Mouse (Mus musculus) mature B cell (primary cell): Measurements from ENCODE around the gene 4930467E23Rik.
"Not testable (repeated sequence)": the region's sequence is repeated elsewhere in the genome, so short reads cannot be mapped to it uniquely, and the experiment has no call there.

Source experiments
- in situ Hi-C: fragments of 300-500 bp; cut with MboI; formaldehyde crosslinking; loops from 2 replicates; pipeline ENCODE4 v1.14.3; 2019

4930467E23Rik gene

GRCm38 (mm10) chr8:19711171-19711860 lies 18.1 kb upstream of the 4930467E23Rik start:
- in situ Hi-C loops: not testable (repeated sequence)

GRCm38 (mm10) chr8:19712227-19712750 lies 17.1 kb upstream of the 4930467E23Rik start:
- in situ Hi-C loops: not testable (repeated sequence)

DNA sequence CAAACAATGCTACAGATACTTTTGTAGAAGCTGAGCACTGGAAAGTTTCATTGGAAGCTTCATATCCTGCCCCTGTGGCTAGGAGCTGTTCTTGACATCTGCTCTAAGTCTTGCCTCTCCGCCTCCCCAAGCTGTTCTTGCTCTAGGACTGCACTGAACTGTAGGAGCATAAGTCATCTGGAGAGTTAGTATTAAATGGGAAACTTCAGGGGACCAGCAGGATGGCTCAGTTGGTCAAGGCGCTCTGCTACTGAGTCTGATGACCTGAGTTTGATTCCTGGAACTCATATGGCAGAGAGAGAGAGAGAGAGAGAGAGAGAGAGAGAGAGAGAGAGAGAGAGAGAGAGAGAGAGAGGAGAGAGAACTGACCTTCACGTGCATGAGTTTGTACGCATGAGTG lies 16.6 kb upstream of the 4930467E23Rik start:
- in situ Hi-C loops: not testable (repeated sequence)

GRCm38 (mm10) chr8:19713232-19713834 lies 16.0 kb upstream of the 4930467E23Rik start:
- in situ Hi-C loops: not testable (repeated sequence)

GRCm38 (mm10) chr8:19714426-19714825 lies 14.9 kb upstream of the 4930467E23Rik start:
- in situ Hi-C loops: not testable (repeated sequence)

DNA sequence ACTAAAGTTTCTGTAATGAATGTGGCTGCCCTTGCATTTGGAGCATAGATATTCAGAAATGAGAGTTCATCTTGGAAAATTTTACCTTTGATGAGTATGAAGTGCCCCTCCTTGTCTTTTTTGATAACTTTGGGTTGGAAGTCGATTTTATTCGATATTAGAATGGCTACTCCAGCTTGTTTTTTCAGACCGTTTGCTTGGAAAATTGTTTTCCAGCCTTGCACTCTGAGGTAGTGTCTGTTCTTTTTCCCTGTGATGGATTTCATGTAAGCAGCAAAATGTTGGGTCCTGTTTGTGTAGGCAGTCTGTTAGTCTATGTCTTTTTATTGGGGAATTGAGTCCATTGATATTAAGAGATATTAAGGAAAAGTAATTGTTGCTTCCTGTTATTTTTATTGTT lies 14.1 kb upstream of the 4930467E23Rik start:
- in situ Hi-C loops: not testable (repeated sequence)

DNA sequence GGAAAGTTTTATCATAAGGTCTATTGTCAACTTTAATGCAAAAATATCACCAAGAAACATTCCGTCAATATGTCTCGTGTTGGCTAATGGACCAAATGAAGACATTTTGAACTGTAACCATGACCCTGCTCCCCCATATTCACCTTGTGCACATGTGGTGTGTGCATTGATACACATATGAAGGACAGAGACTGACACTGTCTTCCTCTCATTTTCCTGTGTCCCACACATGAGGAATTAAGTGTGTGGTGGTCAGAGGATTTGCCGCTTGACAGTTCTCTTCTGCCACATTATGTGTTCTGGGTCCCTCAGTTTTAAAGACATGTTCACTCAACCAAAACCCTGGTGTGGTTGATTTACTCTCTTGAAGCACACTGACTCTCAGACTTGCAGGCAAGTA lies 11.5 kb upstream of the 4930467E23Rik start:
- in situ Hi-C loops: not testable (repeated sequence)

GRCm38 (mm10) chr8:19719513-19719912 lies 9.9 kb upstream of the 4930467E23Rik start:
- in situ Hi-C loops: not testable (repeated sequence)

DNA sequence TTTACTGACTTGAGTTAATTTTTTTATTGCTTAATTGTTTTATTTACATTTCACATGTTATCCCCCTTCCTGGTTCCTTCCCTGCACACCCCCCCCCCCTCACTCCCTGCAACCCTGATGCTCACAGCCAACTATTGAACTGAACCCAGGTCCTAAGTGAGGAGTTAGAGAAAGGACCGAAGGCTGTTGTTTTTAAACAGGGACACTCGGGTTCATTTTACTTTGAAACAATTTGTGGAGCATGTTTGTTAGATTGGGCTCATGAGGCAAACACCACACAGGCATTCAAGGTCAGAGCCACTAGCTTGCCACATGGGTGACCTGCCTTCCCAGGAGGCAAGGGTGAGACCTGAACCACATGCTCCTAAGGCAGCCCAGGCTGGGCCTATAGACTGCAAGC lies 4.5 kb upstream of the 4930467E23Rik start:
- in situ Hi-C loops: not testable (repeated sequence)

DNA sequence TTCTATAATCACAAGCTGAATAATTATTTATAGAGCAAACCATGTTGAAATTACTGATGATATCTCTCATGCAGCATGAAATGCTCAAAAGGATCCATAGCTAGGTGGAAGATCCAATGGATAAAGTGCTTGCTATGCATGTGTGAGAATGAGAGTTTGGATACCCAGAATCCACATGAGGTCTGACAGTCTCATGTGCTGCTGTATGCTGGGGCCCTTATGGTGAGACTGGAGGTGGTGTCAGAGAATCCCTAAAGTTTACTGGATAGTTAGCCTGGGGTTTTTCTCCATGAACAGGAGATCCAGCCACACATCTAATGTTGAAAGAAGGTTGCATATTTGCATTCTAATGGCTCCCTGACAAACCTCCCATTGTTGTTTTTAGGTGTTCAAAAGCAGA lies 22.4 kb downstream of the 4930467E23Rik start:
- in situ Hi-C loops: not testable (repeated sequence)

DNA sequence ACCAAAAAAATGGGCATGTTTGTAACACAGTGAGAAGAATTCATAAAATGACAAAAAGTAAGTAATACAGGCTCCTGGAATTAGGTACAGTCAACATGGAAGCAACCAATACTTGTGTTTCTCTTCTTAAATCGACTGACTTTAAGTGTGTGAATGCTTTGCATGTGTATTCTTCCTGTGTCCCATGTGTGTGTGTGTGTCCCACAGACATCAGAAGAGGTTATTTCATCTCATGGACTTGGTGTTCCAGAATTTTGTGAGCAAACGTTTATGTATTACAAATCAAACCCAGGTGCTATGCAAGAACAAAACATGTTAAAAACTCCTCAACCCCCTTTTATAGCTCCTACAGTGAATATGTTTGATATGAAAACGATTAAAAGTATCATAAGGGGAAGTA lies 24.8 kb downstream of the 4930467E23Rik start:
- in situ Hi-C loops: not testable (repeated sequence)

DNA sequence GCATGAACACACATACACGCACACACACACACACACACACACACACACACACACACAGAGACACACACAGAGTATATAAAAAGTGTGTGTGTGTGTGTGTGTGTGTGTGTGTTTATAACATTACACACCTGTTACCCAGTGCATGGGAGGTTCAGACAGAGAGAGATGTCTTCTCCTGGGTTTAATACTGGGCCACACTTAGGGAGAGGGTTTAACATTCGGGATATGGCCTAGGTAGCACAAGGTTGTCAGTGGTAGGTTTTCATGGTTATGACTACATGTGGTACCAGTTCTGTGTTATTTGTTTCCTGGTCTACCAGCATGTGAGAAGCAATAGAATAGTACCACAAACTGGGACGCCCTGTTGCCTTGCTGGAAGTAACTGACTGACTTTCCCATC lies 25.6 kb downstream of the 4930467E23Rik start:
- in situ Hi-C loops: not testable (repeated sequence)

- in situ Hi-C loops: not testable (repeated sequence)
These were observed 32.3 kb downstream of the 4930467E23Rik start for GRCm38 (mm10) chr8:19761660-19762059.

- in situ Hi-C loops: not testable (repeated sequence)
These were observed 33.6 kb downstream of the 4930467E23Rik start for GRCm38 (mm10) chr8:19762860-19763592.

GRCm38 (mm10) chr8:19765531-19765930 lies 36.2 kb downstream of the 4930467E23Rik start:
- in situ Hi-C loops: not testable (repeated sequence)

GRCm38 (mm10) chr8:19773461-19773860 lies 44.1 kb downstream of the 4930467E23Rik start:
- in situ Hi-C loops: not testable (repeated sequence)

DNA sequence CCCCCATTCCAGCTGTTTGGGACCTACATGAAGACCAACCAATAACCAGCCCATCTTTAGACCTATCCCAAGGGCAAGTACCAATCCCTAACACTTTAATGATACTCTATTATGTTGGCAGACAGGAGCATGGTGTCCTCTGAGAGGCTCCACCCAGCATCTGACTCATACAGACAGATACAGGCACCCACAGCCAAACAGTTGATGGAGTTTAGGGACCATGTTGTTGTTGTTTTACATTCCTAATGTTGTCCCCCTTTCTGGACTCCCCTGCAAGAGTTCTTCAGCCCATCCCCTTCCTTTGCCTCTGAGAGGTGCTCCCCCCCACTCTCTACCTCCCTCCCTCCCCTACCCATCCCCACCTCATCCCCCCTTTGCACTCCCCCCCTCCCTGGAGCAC lies 46.9 kb downstream of the 4930467E23Rik start:
- in situ Hi-C loops: not testable (repeated sequence)

GRCm38 (mm10) chr8:19777500-19777899 lies 48.1 kb downstream of the 4930467E23Rik start:
- in situ Hi-C loops: not testable (repeated sequence)

GRCm38 (mm10) chr8:19778126-19778525 lies 48.8 kb downstream of the 4930467E23Rik start:
- in situ Hi-C loops: not testable (repeated sequence)

DNA sequence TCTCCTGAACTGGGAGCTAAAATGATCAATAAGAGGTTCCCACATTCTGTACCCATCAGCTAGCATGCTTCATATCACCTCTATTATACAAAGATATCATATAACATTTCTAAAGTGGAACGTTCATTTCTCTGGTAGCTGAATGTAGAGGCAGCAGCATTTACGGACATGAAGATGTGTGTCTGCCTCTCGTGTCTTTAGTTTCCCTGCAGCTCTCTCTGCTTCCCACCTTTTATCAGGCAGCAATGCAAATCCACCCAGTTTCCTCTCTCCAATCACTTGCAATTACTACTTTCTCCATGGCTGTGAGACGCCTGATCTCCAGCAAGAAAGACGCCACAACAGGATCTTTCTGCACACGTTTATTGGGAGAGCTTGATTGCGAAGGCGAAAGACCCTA lies 49.5 kb downstream of the 4930467E23Rik start:
- in situ Hi-C loops: not testable (repeated sequence)

GRCm38 (mm10) chr8:19780212-19780611 lies 50.8 kb downstream of the 4930467E23Rik start:
- in situ Hi-C loops: not testable (repeated sequence)

DNA sequence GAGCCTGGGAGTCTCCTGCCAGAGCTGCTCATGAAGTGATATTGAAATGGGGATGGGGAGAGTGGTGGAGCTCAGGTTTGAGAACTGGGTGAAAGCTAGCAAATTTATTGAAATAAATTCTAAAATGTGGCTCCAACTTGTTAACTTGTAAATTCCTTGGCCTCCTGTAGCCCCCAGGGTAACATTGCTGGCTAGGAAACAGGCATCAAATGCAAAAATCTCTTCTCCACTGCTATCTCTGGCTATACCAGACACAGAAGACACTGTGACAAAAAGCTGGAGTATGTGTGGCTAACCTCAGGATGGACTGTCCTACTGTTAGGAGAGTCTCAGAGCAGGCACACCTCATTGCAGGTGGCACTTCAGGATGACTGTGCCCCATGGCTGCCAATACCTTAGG lies 51.3 kb downstream of the 4930467E23Rik start:
- in situ Hi-C loops: not testable (repeated sequence)
